20 mouse cellular contexts compared by ENCODE assay signal in genomic region chr5:90506507-90506906, GRCm38 (mm10). TPM values are rescaled to one million over a fixed set of nuclear protein-coding genes. Genes with fewer than 3 reads are reported as not detected.
"Had no signal": no experiment of that assay in that cellular context is flagged by ENCODE, and none has a peak within 500 bp of the region (broad histone marks: within the 10 kb centered on the region; RNA-seq: fewer than 3 reads in every experiment).

No protein-coding gene starts in this region.

- H3K27ac ChIP-seq: limb, embryonic 13.5 days; liver, embryonic 14.5 days; neural tube, embryonic 13.5 days had no signal

- ATAC-seq: lung, postnatal 0 days had no signal

- H3K9ac ChIP-seq: limb, embryonic 13.5 days; liver, embryonic 14.5 days; neural tube, embryonic 13.5 days had no signal

- H3K36me3 ChIP-seq: limb, embryonic 13.5 days; midbrain, embryonic 10.5 days; neural tube, embryonic 13.5 days had no signal

- H3K4me1 ChIP-seq: limb, embryonic 13.5 days; neural tube, embryonic 13.5 days had no signal

- H3K4me2 ChIP-seq: limb, embryonic 13.5 days; neural tube, embryonic 13.5 days had no signal

- DNase-seq: kidney, adult 11 months; kidney, postnatal 25 days; layer of hippocampus, adult 9-11 months; layer of hippocampus, postnatal 36 days; lung, adult 18-20 months; lung, postnatal 36 days; midbrain, embryonic 14.5 days; right cerebral cortex, adult 18-20 months; right cerebral cortex, postnatal 25 days; thymus, postnatal 4 days had no signal

- H3K9me3 ChIP-seq: limb, embryonic 13.5 days; midbrain, embryonic 10.5 days; neural tube, embryonic 13.5 days had no signal

- H3K4me3 ChIP-seq: limb, embryonic 13.5 days; midbrain, embryonic 10.5 days; neural tube, embryonic 13.5 days had no signal

- H3K27me3 ChIP-seq: limb, embryonic 13.5 days; neural tube, embryonic 13.5 days had no signal

RNA-seq across cellular contexts. Expression of gene Afm, which starts 12.2 kb away (rescaled TPM):
- total RNA-seq: layer of hippocampus, adult 18-20 months; layer of hippocampus, postnatal 36 days; left cerebral cortex, adult 8-10 months; left cerebral cortex, postnatal 25 days; megakaryocyte, adult 5-6 weeks had no signal
- polyA plus RNA-seq: limb, embryonic 13.5 days; lung, postnatal 0 days; midbrain, embryonic 10.5 days; midbrain, embryonic 14.5 days; neural tube, embryonic 13.5 days; small intestine, adult 2 months had no signal

RNA-seq across cellular contexts. Expression of gene Afp, which starts 16.0 kb away (rescaled TPM):
- total RNA-seq: layer of hippocampus, adult 18-20 months; layer of hippocampus, postnatal 36 days; left cerebral cortex, postnatal 25 days; megakaryocyte, adult 5-6 weeks had no signal
- polyA plus RNA-seq: midbrain, embryonic 14.5 days had no signal

RNA-seq across cellular contexts. Expression of gene Alb, which starts 45.8 kb away (rescaled TPM):
- total RNA-seq: layer of hippocampus, adult 18-20 months; layer of hippocampus, postnatal 36 days; left cerebral cortex, postnatal 25 days; megakaryocyte, adult 5-6 weeks had no signal
- polyA plus RNA-seq: midbrain, embryonic 10.5 days; midbrain, embryonic 14.5 days; small intestine, adult 2 months had no signal

RNA-seq across cellular contexts. Expression of gene 5830473C10Rik, which starts 54.4 kb away (rescaled TPM):
- total RNA-seq: layer of hippocampus, adult 18-20 months; layer of hippocampus, postnatal 36 days; megakaryocyte, adult 5-6 weeks had no signal
- polyA plus RNA-seq: lung, postnatal 0 days; midbrain, embryonic 10.5 days; midbrain, embryonic 14.5 days; neural tube, embryonic 13.5 days; small intestine, adult 2 months had no signal
